In genomic region chrX:12175198-12175960, GRCm38 (mm10) we compare ENCODE assay signal across 12 mouse cellular contexts. TPM values are rescaled to one million over a fixed set of nuclear protein-coding genes. Genes with fewer than 3 reads are reported as not detected.
DNase-seq lines count a peak whose midpoint lies in the region; ATAC-seq and TF ChIP-seq lines count a peak whose summit lies in the region.
"Had no signal": no experiment of that assay in that cellular context is flagged by ENCODE, and none has a peak within 500 bp of the region (broad histone marks: within the 10 kb centered on the region; RNA-seq: fewer than 3 reads in every experiment).

No protein-coding gene starts in this region.

- H3K4me1 ChIP-seq in hindbrain, postnatal 0 days (ENCODE audit: insufficient read depth, low read length): 0 out of 2 replicates have a peak, but pooled peaks cover 3% of the 10 kb centered on the region
- H3K4me1 ChIP-seq in limb, embryonic 13.5 days: peaks cover 16% of the 10 kb centered on the region

- no peaks in the 10 kb centered on the region for H3K27me3 ChIP-seq in hindbrain, postnatal 0 days (ENCODE audit: insufficient read depth, low read length)
- H3K27me3 ChIP-seq in limb, embryonic 13.5 days: peaks cover 9% of the 10 kb centered on the region; the same call in 1 of the 2 replicates

- DNase-seq in lung, postnatal 10 days: peak; percentile 18
- DNase-seq in lung, adult 18-20 months: no peak
- peak; percentile 57 for DNase-seq in hindbrain, postnatal 0 days (ENCODE audit: low spot score)
- no peak for DNase-seq in thymus, postnatal 10 days (ENCODE audit: low spot score in 2 of 2)
- DNase-seq in adrenal gland, adult 18-20 months (ENCODE audit: low spot score in 2 of 2): no peak
- DNase-seq: gastrocnemius, postnatal 36 days; heart, postnatal 10 days; layer of hippocampus, adult 9-11 months had no signal

- H3K9ac ChIP-seq in hindbrain, postnatal 0 days (replicated peaks; ENCODE audit: low read length): no peak overlapping the region
- H3K9ac ChIP-seq in limb, embryonic 13.5 days: no peak overlapping the region
- H3K9ac ChIP-seq: limb, embryonic 15.5 days had no signal

- no peak overlapping the region for H3K4me3 ChIP-seq in hindbrain, postnatal 0 days (ENCODE audit: low read length)
- H3K4me3 ChIP-seq in limb, embryonic 13.5 days: no peak overlapping the region
- H3K4me3 ChIP-seq: forebrain, embryonic 10.5 days; limb, embryonic 15.5 days had no signal

- 49% methylated on average over 16 of the region's 16 CpGs for WGBS in hindbrain, postnatal 0 days
- 29% methylated on average over 16 of the region's 16 CpGs for WGBS in limb, embryonic 13.5 days

- H3K9me3 ChIP-seq in hindbrain, postnatal 0 days (ENCODE audit: low read length): no peaks in the 10 kb centered on the region
- H3K9me3 ChIP-seq in limb, embryonic 13.5 days: no peaks in the 10 kb centered on the region
- H3K9me3 ChIP-seq: forebrain, embryonic 10.5 days; limb, embryonic 15.5 days had no signal

- no peaks in the 10 kb centered on the region for H3K36me3 ChIP-seq in hindbrain, postnatal 0 days (ENCODE audit: insufficient read depth, low read length)
- no peaks in the 10 kb centered on the region for H3K36me3 ChIP-seq in limb, embryonic 13.5 days
- H3K36me3 ChIP-seq: forebrain, embryonic 10.5 days; limb, embryonic 15.5 days had no signal

- peak; percentile 69 for ATAC-seq in activated CD4-positive, CD25-positive, alpha-beta regulatory T cell, adult 4 months
- ATAC-seq in hindbrain, postnatal 0 days: no peak
- ATAC-seq in limb, embryonic 13.5 days (ENCODE audit: low FRiP score, low read depth): peak; percentile 28; the same call in 1 of the 2 replicates

- TF ChIP-seq CTCF in hindbrain, postnatal 0 days (IDR thresholded peaks at IDR 0.05; ENCODE audit: low read depth): no peak

- H3K4me2 ChIP-seq in hindbrain, postnatal 0 days (ENCODE audit: low read depth, low read length): no peak overlapping the region
- peak overlapping the region; percentile 19; the same call in 1 of the 2 replicates for H3K4me2 ChIP-seq in limb, embryonic 13.5 days (replicated peaks)
- H3K4me2 ChIP-seq: limb, embryonic 15.5 days had no signal

- H3K27ac ChIP-seq in hindbrain, postnatal 0 days: no peak overlapping the region
- no peak overlapping the region for H3K27ac ChIP-seq in limb, embryonic 13.5 days
- H3K27ac ChIP-seq: forebrain, embryonic 10.5 days; limb, embryonic 15.5 days had no signal

RNA-seq across cellular contexts. Expression of gene Bcor, which starts 15.2 kb away (rescaled TPM):
- polyA plus RNA-seq in activated CD4-positive, CD25-positive, alpha-beta regulatory T cell, adult 4 months (2017; shearing (Covaris generic)): 10 to 100 TPM; 21.6 to 23.6 TPM
- 22.6 and 27.3 TPM in 2 replicates for total RNA-seq in hindbrain, postnatal 0 days (2014; rRNA removed)
- polyA plus RNA-seq in hindbrain, postnatal 0 days (2015; fragmentation: Nextera tagmentation; extraction: Ambion mirVana): 8.8 and 10.3 TPM in 2 replicates
- 16.8 and 17.8 TPM in 2 replicates for polyA plus RNA-seq in limb, embryonic 13.5 days (2015; fragmentation: Nextera tagmentation; extraction: Ambion mirVana)
- 10 to 100 TPM; 12.7 to 16.5 TPM for total RNA-seq in adrenal gland, adult 18-20 months (2021)

Comparison
In these comparisons a context has a peak if more than half of its experiments do, and no peak if none do; other contexts are left out.
1. DNase-seq: peak in lung, postnatal 10 days (single experiment) and hindbrain, postnatal 0 days (single experiment); none in lung, adult 18-20 months (0 of 2), thymus, postnatal 10 days (0 of 2) and adrenal gland, adult 18-20 months (0 of 2).